Comparison of ENCODE assay signal across 8 mouse cellular contexts in genomic region chr8:120735770-120736481, GRCm38 (mm10). TPM values are rescaled to one million over a fixed set of nuclear protein-coding genes. Genes with fewer than 3 reads are reported as not detected.
DNase-seq lines count a peak whose midpoint lies in the region; ATAC-seq and TF ChIP-seq lines count a peak whose summit lies in the region.

Irf8 (plus strand) TSS chr8:120736358.

- WGBS in embryonic facial prominence, embryonic 14.5 days, result under 1% methylated on average over 43 of the region's 62 CpGs
- WGBS in heart, adult 2 months, result 1% methylated on average over 62 of the region's 62 CpGs
- WGBS in limb, embryonic 11.5 days, result under 1% methylated on average over 55 of the region's 62 CpGs
- WGBS in midbrain, embryonic 12.5 days, result under 1% methylated on average over 59 of the region's 62 CpGs

- no peaks in the 10 kb centered on the region for H3K79me2 ChIP-seq in heart, adult 2 months (replicated peaks; ENCODE audit: control insufficient read depth, insufficient read depth, low read length)

- no peaks in the 10 kb centered on the region for H3K9me3 ChIP-seq in embryonic facial prominence, embryonic 14.5 days (ENCODE audit: control insufficient read depth, low read length)
- H3K9me3 ChIP-seq in limb, embryonic 11.5 days (ENCODE audit: control insufficient read depth, low read length), result no peaks in the 10 kb centered on the region
- H3K9me3 ChIP-seq in midbrain, embryonic 12.5 days, result no peaks in the 10 kb centered on the region

- no peaks in the 10 kb centered on the region for H3K36me3 ChIP-seq in embryonic facial prominence, embryonic 14.5 days (ENCODE audit: control insufficient read depth, insufficient read depth, low read length)
- H3K36me3 ChIP-seq in heart, adult 2 months (ENCODE audit: control insufficient read depth, insufficient read depth, low read length), result no peaks in the 10 kb centered on the region
- H3K36me3 ChIP-seq in limb, embryonic 11.5 days (ENCODE audit: control insufficient read depth, insufficient read depth, low read length), result no peaks in the 10 kb centered on the region
- no peaks in the 10 kb centered on the region for H3K36me3 ChIP-seq in midbrain, embryonic 12.5 days

- intact Hi-C loops in heart, adult 2 months (cut with DNase I), result loop anchor here (5.0 kb wide), 2 partner anchors 39 to 61 kb away; no protein-coding TSS in a partner anchor

- H3K27ac ChIP-seq in embryonic facial prominence, embryonic 14.5 days (replicated peaks; ENCODE audit: low read depth, low read length), result no peak within 1 kb of the TSS
- peak within 1 kb of the TSS; percentile 48 for H3K27ac ChIP-seq in heart, adult 2 months
- no peak within 1 kb of the TSS for H3K27ac ChIP-seq in limb, embryonic 11.5 days (replicated peaks; ENCODE audit: low read depth, low read length)
- no peak within 1 kb of the TSS for H3K27ac ChIP-seq in midbrain, embryonic 12.5 days (replicated peaks)

- DNase-seq in adrenal gland, postnatal 4 days (ENCODE audit: low spot score in 2 of 2), result peak; percentile 63 to 74
- peak; percentile 92 for DNase-seq in embryonic facial prominence, embryonic 14.5 days (ENCODE audit: low spot score)
- peak; percentile 92 to 93 for DNase-seq in heart, adult 2 months
- DNase-seq in kidney, adult 18-20 months, result peak; percentile 91
- peak; percentile 86 for DNase-seq in limb, embryonic 11.5 days (ENCODE audit: low spot score)
- peak; percentile 90 for DNase-seq in skeletal muscle tissue, adult 2 months (ENCODE audit: low read depth, low spot score)
- peak; percentile 85 for DNase-seq in yolk sac, embryonic 10.5 days (ENCODE audit: low spot score)

- peak within 1 kb of the TSS; percentile 84 for H3K4me2 ChIP-seq in embryonic facial prominence, embryonic 14.5 days (ENCODE audit: low read depth, low read length)
- H3K4me2 ChIP-seq in limb, embryonic 11.5 days (ENCODE audit: low read depth, severe bottlenecking), result peak within 1 kb of the TSS; percentile 80
- peak within 1 kb of the TSS; percentile 95 for H3K4me2 ChIP-seq in midbrain, embryonic 12.5 days (replicated peaks)

- TF ChIP-seq POLR2A in heart, adult 2 months (IDR thresholded peaks at IDR 0.05; ENCODE audit: insufficient read depth, low read depth, low read length), result peak; percentile 79

- H3K27me3 ChIP-seq in embryonic facial prominence, embryonic 14.5 days (replicated peaks; ENCODE audit: control insufficient read depth, insufficient read depth, low read length), result peaks cover 49% of the 10 kb centered on the region
- H3K27me3 ChIP-seq in heart, adult 2 months (ENCODE audit: control insufficient read depth, insufficient read depth, low read length), result no peaks in the 10 kb centered on the region
- peaks cover 39% of the 10 kb centered on the region for H3K27me3 ChIP-seq in limb, embryonic 11.5 days (ENCODE audit: control insufficient read depth, insufficient read depth, low read length)
- peaks cover 70% of the 10 kb centered on the region for H3K27me3 ChIP-seq in midbrain, embryonic 12.5 days

- H3K4me1 ChIP-seq in embryonic facial prominence, embryonic 14.5 days (ENCODE audit: control insufficient read depth, insufficient read depth, low read length), result no peaks in the 10 kb centered on the region; the same call in 1 of the 2 replicates
- peaks cover 6% of the 10 kb centered on the region for H3K4me1 ChIP-seq in heart, adult 2 months (ENCODE audit: control insufficient read depth, insufficient read depth, low read length)
- H3K4me1 ChIP-seq in limb, embryonic 11.5 days (ENCODE audit: control insufficient read depth, insufficient read depth, low read length), result peaks cover 3% of the 10 kb centered on the region; the same call in 1 of the 2 replicates
- H3K4me1 ChIP-seq in midbrain, embryonic 12.5 days, result peaks cover 15% of the 10 kb centered on the region

- peak within 1 kb of the TSS; percentile 41 for H3K4me3 ChIP-seq in embryonic facial prominence, embryonic 14.5 days (ENCODE audit: low read depth, low read length)
- H3K4me3 ChIP-seq in heart, adult 2 months, result peak within 1 kb of the TSS; percentile 67
- peak within 1 kb of the TSS; percentile 34 for H3K4me3 ChIP-seq in limb, embryonic 11.5 days (ENCODE audit: low read depth, low read length)
- peak within 1 kb of the TSS; percentile 51 for H3K4me3 ChIP-seq in midbrain, embryonic 12.5 days

- peak; percentile 47 for TF ChIP-seq CTCF in heart, adult 2 months (IDR thresholded peaks at IDR 0.05)

- no peak for TF ChIP-seq EP300 in heart, adult 2 months (IDR thresholded peaks at IDR 0.05; ENCODE audit: insufficient read depth, low read depth, low read length)

- peak; percentile 93 for ATAC-seq in embryonic facial prominence, embryonic 14.5 days (ENCODE audit: low read depth)
- ATAC-seq in limb, embryonic 11.5 days (ENCODE audit: insufficient number of reproducible peaks, low FRiP score, low TSS enrichment, low read depth), result peak; percentile 56
- peak; percentile 88 for ATAC-seq in midbrain, embryonic 12.5 days (ENCODE audit: low FRiP score, low read depth)

- peak within 1 kb of the TSS; percentile 49; the same call in 1 of the 2 replicates for H3K9ac ChIP-seq in embryonic facial prominence, embryonic 14.5 days (ENCODE audit: low read depth, low read length)
- H3K9ac ChIP-seq in heart, adult 2 months (ENCODE audit: low read depth, low read length), result peak within 1 kb of the TSS; percentile 69
- no peak within 1 kb of the TSS for H3K9ac ChIP-seq in limb, embryonic 11.5 days (ENCODE audit: low read length)
- H3K9ac ChIP-seq in midbrain, embryonic 12.5 days (replicated peaks), result peak within 1 kb of the TSS; percentile 51

RNA-seq across cellular contexts. Expression of gene Irf8, which starts in this region (rescaled TPM):
- 10 to 100 TPM; 29.8 to 40.5 TPM for total RNA-seq in adrenal gland, postnatal 4 days (2021)
- polyA plus RNA-seq in embryonic facial prominence, embryonic 14.5 days (2014; fragmentation: Nextera tagmentation; extraction: Ambion mirVana), result 7.4 and 8.9 TPM in 2 replicates
- 1 to 10 TPM; 3.6 to 3.8 TPM for total RNA-seq in heart, adult 2 months (2021)
- polyA plus RNA-seq in heart, adult 2 months (2012; rRNA removed), result 4.2 and 4.9 TPM in 2 replicates
- polyA plus RNA-seq in limb, embryonic 11.5 days (2014; fragmentation: Nextera tagmentation; extraction: Ambion mirVana), result 2.1 and 2.4 TPM in 2 replicates
- polyA plus RNA-seq in midbrain, embryonic 12.5 days (2016; fragmentation: Nextera tagmentation; extraction: Ambion mirVana), result 4.0 and 4.7 TPM in 2 replicates

Comparison
In these comparisons a context has a peak if more than half of its experiments do, and no peak if none do; other contexts are left out.
1. RNA of gene Irf8 (total RNA-seq): 29.8 to 40.5 TPM in adrenal gland, postnatal 4 days; 3.6 to 3.8 TPM in heart, adult 2 months; every median in the first group is over 4 times any median in the second.
2. Peak in every context shown above with its lines, with median percentiles within 50 percentile points of each other: DNase-seq, ATAC-seq, H3K4me2 ChIP-seq and H3K4me3 ChIP-seq.